Mouse (Mus musculus): ENCODE measurements around the gene Fignl2. TPM values are rescaled to one million over a fixed set of nuclear protein-coding genes. Genes with fewer than 3 reads are reported as not detected.

Gene Fignl2
- polyA plus RNA-seq, 1 experiment from 2014 or later = 0.04 TPM

GRCm38 (mm10) chr15:101068671-101069070 is 9.7 kb downstream of the Fignl2 start:
- DNase-seq (ENCODE audit: low spot score) = no peak

- DNase-seq (ENCODE audit: low spot score) = no peak
These were observed 10.3 kb downstream of the Fignl2 start for GRCm38 (mm10) chr15:101068029-101068428.

GRCm38 (mm10) chr15:101066920-101067696 is 11.3 kb downstream of the Fignl2 start:
- no peak for DNase-seq (ENCODE audit: low spot score)

GRCm38 (mm10) chr15:101066364-101066847 is 12.0 kb downstream of the Fignl2 start:
- no peak for DNase-seq (ENCODE audit: low spot score)

GRCm38 (mm10) chr15:101065069-101065468 is 13.3 kb downstream of the Fignl2 start:
- DNase-seq (ENCODE audit: low spot score) = no peak

GRCm38 (mm10) chr15:101060280-101060852 is 18.0 kb downstream of the Fignl2 start:
- DNase-seq (ENCODE audit: low spot score) = no peak

GRCm38 (mm10) chr15:101059570-101060279 is 18.6 kb downstream of the Fignl2 start:
- DNase-seq (ENCODE audit: low spot score) = no peak

GRCm38 (mm10) chr15:101056225-101056624 is 22.1 kb downstream of the Fignl2 start:
- DNase-seq (ENCODE audit: low spot score) = peak; percentile 53

- no peak for DNase-seq (ENCODE audit: low spot score)
These were observed 23.8 kb downstream of the Fignl2 start for GRCm38 (mm10) chr15:101054541-101054940.

- DNase-seq (ENCODE audit: low spot score) = no peak
These were observed 24.4 kb downstream of the Fignl2 start for GRCm38 (mm10) chr15:101053832-101054459.

GRCm38 (mm10) chr15:101052560-101053501 is 25.5 kb downstream of the Fignl2 start:
- peak; percentile 19 for DNase-seq (ENCODE audit: low spot score)

- no peak for DNase-seq (ENCODE audit: low spot score)
These were observed 26.5 kb downstream of the Fignl2 start for GRCm38 (mm10) chr15:101051869-101052268.

- no peak for DNase-seq (ENCODE audit: low spot score)
These were observed 29.9 kb downstream of the Fignl2 start for GRCm38 (mm10) chr15:101048338-101048896.

GRCm38 (mm10) chr15:101047194-101047555 is 31.2 kb downstream of the Fignl2 start, which contains the start of gene Gm47841:
Gene Gm47841 (minus strand): TSS chr15:101047397.
- DNase-seq (ENCODE audit: low spot score) = no peak

GRCm38 (mm10) chr15:101046527-101047193 is 31.7 kb downstream of the Fignl2 start:
- DNase-seq (ENCODE audit: low spot score) = no peak

GRCm38 (mm10) chr15:101046039-101046526 is 32.3 kb downstream of the Fignl2 start:
- no peak for DNase-seq (ENCODE audit: low spot score)

GRCm38 (mm10) chr15:101044531-101044930 is 33.8 kb downstream of the Fignl2 start:
- DNase-seq (ENCODE audit: low spot score) = no peak

GRCm38 (mm10) chr15:101042613-101043012 is 35.8 kb downstream of the Fignl2 start:
- peak; percentile 43 for DNase-seq (ENCODE audit: low spot score)

GRCm38 (mm10) chr15:101041966-101042365 is 36.4 kb downstream of the Fignl2 start:
- no peak for DNase-seq (ENCODE audit: low spot score)
